Mouse (Mus musculus): ENCODE results near the gene Itgb1bp1.

DNA sequence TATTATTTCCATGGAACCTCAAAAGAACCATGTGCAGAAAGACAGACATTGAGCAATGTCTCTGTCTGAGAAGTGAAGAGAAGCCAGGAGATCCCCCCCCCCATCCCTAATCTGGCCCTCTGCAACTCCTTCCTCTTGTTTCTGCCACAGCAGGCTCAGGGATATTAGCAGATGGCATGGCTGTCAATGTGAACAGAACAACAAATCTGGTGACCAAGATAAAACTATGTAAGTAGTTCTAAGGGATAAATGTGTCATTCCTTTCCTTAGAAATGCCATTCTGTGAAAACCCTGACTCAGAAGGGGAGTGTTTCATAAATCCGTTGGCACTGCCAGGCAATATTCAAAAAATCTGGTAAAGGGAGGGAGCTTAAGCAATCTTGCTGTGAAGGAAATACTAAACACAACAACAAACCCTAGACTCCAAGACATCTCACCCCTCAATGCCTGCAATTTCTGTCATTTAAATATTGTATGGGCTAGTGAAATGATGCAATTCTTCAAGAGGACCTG lies 8.7 kb downstream of the Itgb1bp1 start:
- TF ChIP-seq CTCF (IDR thresholded peaks at IDR 0.05), result no peak
- no peak for TF ChIP-seq EP300 (IDR thresholded peaks at IDR 0.05)

All from lung, postnatal 0 days (tissue).